Mouse (Mus musculus): ENCODE results near the gene Cggbp1. TPM values are rescaled to one million over a fixed set of nuclear protein-coding genes. Genes with fewer than 3 reads are reported as not detected.

Gene Cggbp1
- total RNA-seq, 1 experiment: 63.9 TPM

- no peak for DNase-seq (ENCODE audit: low read depth, low spot score)
- H3K27ac ChIP-seq (ENCODE audit: insufficient read depth, low read depth, low read length, poor library complexity, severe bottlenecking): peak overlapping the region; percentile 90; the same call in 1 of the 2 replicates
- in situ Hi-C loops (cut with MboI; ENCODE audit: low sequenced_read_pairs in 2 of 2, unreplicated experiment in 2 of 2): loop anchor here in 1 of 2 experiments (10.0 kb wide), 1 partner anchor 121 kb away; no protein-coding TSS in a partner anchor
- TF ChIP-seq ZNF384 (IDR thresholded peaks at IDR 0.05; ENCODE audit: low read depth, low read length) (0 out of 2 replicates have a peak, but pooled peaks have one; percentile 2), MAFK (IDR thresholded peaks at IDR 0.05; ENCODE audit: insufficient read depth, low read depth, low read length) (0 out of 2 replicates have a peak, but pooled peaks have one; percentile 13), HCFC1 (IDR thresholded peaks at IDR 0.05; ENCODE audit: borderline replicate concordance, insufficient read depth, low read length) (no peak), CHD2 (IDR thresholded peaks at IDR 0.05; ENCODE audit: low read depth, low read length) (peak; percentile 40; the same call in 1 of the 2 replicates), ZC3H11A (IDR thresholded peaks at IDR 0.05; ENCODE audit: borderline replicate concordance, low read depth, low read length) (no peak)
- no peaks in the 10 kb centered on the region; the same call in 1 of the 2 replicates for H3K9me3 ChIP-seq (ENCODE audit: control insufficient read depth, insufficient read depth, low read depth, low read length)
- H3K4me3 ChIP-seq (ENCODE audit: insufficient read depth in 1 of 2, low read depth in 1 of 2, low read length in 2 of 2, poor library complexity in 1 of 2, severe bottlenecking in 1 of 2): no peak overlapping the region
- H3K4me1 ChIP-seq (ENCODE audit: control insufficient read depth in 2 of 2, insufficient read depth in 2 of 2, low read length in 2 of 2, poor library complexity in 1 of 2): peaks cover 8 to 9% of the 10 kb centered on the region in 2 experiments; a peak in 3 of 4 replicates
- H3K36me3 ChIP-seq (ENCODE audit: control insufficient read depth, insufficient read depth, low read length, poor library complexity, severe bottlenecking): no peaks in the 10 kb centered on the region; the same call in 1 of the 2 replicates
- H3K9ac ChIP-seq (ENCODE audit: insufficient read depth, low read depth, low read length, poor library complexity, severe bottlenecking): no peak overlapping the region
Observed at GRCm38 (mm10) chr16:64885547-64885946, 33.8 kb downstream of the Cggbp1 start.

GRCm38 (mm10) chr16:64889496-64889895 lies 37.7 kb downstream of the Cggbp1 start:
- H3K4me3 ChIP-seq (ENCODE audit: insufficient read depth in 1 of 2, low read depth in 1 of 2, low read length in 2 of 2, poor library complexity in 1 of 2, severe bottlenecking in 1 of 2): no peak overlapping the region
- in situ Hi-C loops (cut with MboI; ENCODE audit: low sequenced_read_pairs in 2 of 2, unreplicated experiment in 2 of 2): loop anchor here in 1 of 2 experiments (10.0 kb wide), 1 partner anchor 125 kb away; no protein-coding TSS in a partner anchor
- no peaks in the 10 kb centered on the region; the same call in 1 of the 2 replicates for H3K9me3 ChIP-seq (ENCODE audit: control insufficient read depth, insufficient read depth, low read depth, low read length)
- TF ChIP-seq CHD2 (IDR thresholded peaks at IDR 0.05; ENCODE audit: low read depth, low read length) (no peak), MAFK (IDR thresholded peaks at IDR 0.05; ENCODE audit: insufficient read depth, low read depth, low read length) (no peak), ZNF384 (IDR thresholded peaks at IDR 0.05; ENCODE audit: low read depth, low read length) (no peak), HCFC1 (IDR thresholded peaks at IDR 0.05; ENCODE audit: borderline replicate concordance, insufficient read depth, low read length) (no peak), ZC3H11A (IDR thresholded peaks at IDR 0.05; ENCODE audit: borderline replicate concordance, low read depth, low read length) (no peak)
- no peak for DNase-seq (ENCODE audit: low read depth, low spot score)
- H3K36me3 ChIP-seq (ENCODE audit: control insufficient read depth, insufficient read depth, low read length, poor library complexity, severe bottlenecking): no peaks in the 10 kb centered on the region; the same call in 1 of the 2 replicates
- H3K27ac ChIP-seq (ENCODE audit: insufficient read depth, low read depth, low read length, poor library complexity, severe bottlenecking): no peak overlapping the region; the same call in 1 of the 2 replicates
- H3K4me1 ChIP-seq (ENCODE audit: control insufficient read depth in 2 of 2, insufficient read depth in 2 of 2, low read length in 2 of 2, poor library complexity in 1 of 2): peaks cover 2 to 8% of the 10 kb centered on the region in 2 experiments; a peak in 2 of 4 replicates
- H3K9ac ChIP-seq (ENCODE audit: insufficient read depth, low read depth, low read length, poor library complexity, severe bottlenecking): no peak overlapping the region

- TF ChIP-seq ZC3H11A (IDR thresholded peaks at IDR 0.05; ENCODE audit: borderline replicate concordance, low read depth, low read length): peak; percentile 66; the same call in 1 of the 2 replicates
- no peak for TF ChIP-seq MAFK (IDR thresholded peaks at IDR 0.05; ENCODE audit: insufficient read depth, low read depth, low read length)
- Histone ChIP-seq H3K4me3 (ENCODE audit: insufficient read depth in 1 of 2, low read depth in 1 of 2, low read length in 2 of 2, poor library complexity in 1 of 2, severe bottlenecking in 1 of 2) (no peak overlapping the region), H3K4me1 (ENCODE audit: control insufficient read depth in 2 of 2, insufficient read depth in 2 of 2, low read length in 2 of 2, poor library complexity in 1 of 2) (no peaks in the 10 kb centered on the region), H3K36me3 (ENCODE audit: control insufficient read depth, insufficient read depth, low read length, poor library complexity, severe bottlenecking) (no peaks in the 10 kb centered on the region), H3K27ac (ENCODE audit: insufficient read depth, low read depth, low read length, poor library complexity, severe bottlenecking) (no peak overlapping the region), H3K9me3 (ENCODE audit: control insufficient read depth, insufficient read depth, low read depth, low read length) (no peaks in the 10 kb centered on the region), H3K9ac (ENCODE audit: insufficient read depth, low read depth, low read length, poor library complexity, severe bottlenecking) (no peak overlapping the region)
- no peak for DNase-seq (ENCODE audit: low read depth, low spot score)
- in situ Hi-C loops (cut with MboI; ENCODE audit: low sequenced_read_pairs in 2 of 2, unreplicated experiment in 2 of 2): no loop called here
Observed at GRCm38 (mm10) chr16:64899084-64899483, 47.3 kb downstream of the Cggbp1 start.

- in situ Hi-C loops (cut with MboI; ENCODE audit: low sequenced_read_pairs in 2 of 2, unreplicated experiment in 2 of 2): no loop called here
- Histone ChIP-seq H3K4me3 (ENCODE audit: insufficient read depth in 1 of 2, low read depth in 1 of 2, low read length in 2 of 2, poor library complexity in 1 of 2, severe bottlenecking in 1 of 2) (no peak overlapping the region), H3K27ac (ENCODE audit: insufficient read depth, low read depth, low read length, poor library complexity, severe bottlenecking) (no peak overlapping the region), H3K36me3 (ENCODE audit: control insufficient read depth, insufficient read depth, low read length, poor library complexity, severe bottlenecking) (no peaks in the 10 kb centered on the region), H3K9ac (ENCODE audit: insufficient read depth, low read depth, low read length, poor library complexity, severe bottlenecking) (no peak overlapping the region), H3K9me3 (ENCODE audit: control insufficient read depth, insufficient read depth, low read depth, low read length) (no peaks in the 10 kb centered on the region), H3K4me1 (ENCODE audit: control insufficient read depth in 2 of 2, insufficient read depth in 2 of 2, low read length in 2 of 2, poor library complexity in 1 of 2) (no peaks in the 10 kb centered on the region)
- TF ChIP-seq HCFC1 (IDR thresholded peaks at IDR 0.05; ENCODE audit: borderline replicate concordance, insufficient read depth, low read length) (no peak), ZNF384 (IDR thresholded peaks at IDR 0.05; ENCODE audit: low read depth, low read length) (no peak), ZC3H11A (IDR thresholded peaks at IDR 0.05; ENCODE audit: borderline replicate concordance, low read depth, low read length) (no peak), MAFK (IDR thresholded peaks at IDR 0.05; ENCODE audit: insufficient read depth, low read depth, low read length) (no peak), CHD2 (IDR thresholded peaks at IDR 0.05; ENCODE audit: low read depth, low read length) (no peak)
- no peak for DNase-seq (ENCODE audit: low read depth, low spot score)
Observed at GRCm38 (mm10) chr16:64903328-64903727, 51.5 kb downstream of the Cggbp1 start.
